Mouse (Mus musculus) megakaryocyte, adult 5-6 weeks (primary cell): ENCODE data around the gene Evi5. TPM values are rescaled to one million over a fixed set of nuclear protein-coding genes. Genes with fewer than 3 reads are reported as not detected.

ENCODE experiments used
- ATAC-seq: 2 replicates; pipeline ENCODE4 v1.8.0; 2016; ENCODE audit warnings: mild to moderate bottlenecking, inconsistent platforms; ENCODE audit not compliant: poor library complexity, severe bottlenecking
- total RNA-seq, 2 experiments: library from RNA; stranded (forward) in 1 of 2; stranded (reverse) in 1 of 2; fragments of 153-499, 151-499 nt in 1 of 2; fragments of 221-1000, 200-1000 nt in 1 of 2; gene quantifications; 2 replicates each; pipeline versions ENCODE4 v1.2.3 to v1.2.4; 2015 to 2017

The Evi5 gene
- total RNA-seq, 2 experiments from 2014 or later, result 43.8 to 53.0 TPM

- ATAC-seq, result no peak
Measured at GRCm38 (mm10) chr5:107814651-107815050, 60.3 kb downstream of the Evi5 start.

- ATAC-seq, result no peak
Measured at GRCm38 (mm10) chr5:107807496-107807895, 67.4 kb downstream of the Evi5 start.

GRCm38 (mm10) chr5:107802621-107803020, 72.3 kb downstream of the Evi5 start:
- no peak for ATAC-seq

GRCm38 (mm10) chr5:107801234-107801633, 73.7 kb downstream of the Evi5 start:
- ATAC-seq, result no peak

- no peak for ATAC-seq
Measured at GRCm38 (mm10) chr5:107798290-107798689, 76.6 kb downstream of the Evi5 start.

GRCm38 (mm10) chr5:107793927-107794326, 81.0 kb downstream of the Evi5 start:
- ATAC-seq, result peak; percentile 45; the same call in 1 of the 2 replicates

- ATAC-seq, result no peak
Measured at GRCm38 (mm10) chr5:107793258-107793657, 81.6 kb downstream of the Evi5 start.

GRCm38 (mm10) chr5:107792516-107792915, 82.4 kb downstream of the Evi5 start:
- no peak for ATAC-seq

GRCm38 (mm10) chr5:107791966-107792365, 82.9 kb downstream of the Evi5 start:
- no peak for ATAC-seq

- peak; percentile 40 for ATAC-seq
Measured at GRCm38 (mm10) chr5:107789492-107789891, 85.4 kb downstream of the Evi5 start.

GRCm38 (mm10) chr5:107787682-107788443, 87.0 kb downstream of the Evi5 start:
- ATAC-seq, result peak; percentile 54; the same call in 1 of the 2 replicates

GRCm38 (mm10) chr5:107782360-107782759, 92.5 kb downstream of the Evi5 start:
- ATAC-seq, result no peak

- ATAC-seq, result no peak
Measured at GRCm38 (mm10) chr5:107778763-107779162, 96.1 kb downstream of the Evi5 start.

GRCm38 (mm10) chr5:107777545-107777830, 97.4 kb downstream of the Evi5 start:
- ATAC-seq, result no peak

GRCm38 (mm10) chr5:107776777-107777544, 97.9 kb downstream of the Evi5 start:
- peak; percentile 62 for ATAC-seq

GRCm38 (mm10) chr5:107775875-107776274, 99.0 kb downstream of the Evi5 start:
- ATAC-seq, result peak; percentile 60

GRCm38 (mm10) chr5:107772049-107772448, 102.9 kb downstream of the Evi5 start:
- ATAC-seq, result peak; percentile 41

- ATAC-seq, result no peak
Measured at GRCm38 (mm10) chr5:107768224-107768623, 106.7 kb downstream of the Evi5 start.

- no peak for ATAC-seq
Measured at GRCm38 (mm10) chr5:107765946-107766345, 109.0 kb downstream of the Evi5 start.

GRCm38 (mm10) chr5:107764486-107764885, 110.4 kb downstream of the Evi5 start:
- ATAC-seq, result peak; percentile 54; the same call in 1 of the 2 replicates

- ATAC-seq, result 0 out of 2 replicates have a peak, but pooled peaks have one; percentile 27
Measured at GRCm38 (mm10) chr5:107763674-107764073, 111.2 kb downstream of the Evi5 start.

GRCm38 (mm10) chr5:107759121-107759520, 115.8 kb downstream of the Evi5 start:
- peak; percentile 86 for ATAC-seq
